Comparison of ENCODE assay signal across 19 mouse cellular contexts in genomic region chr16:94399141-94399540, GRCm38 (mm10). TPM values are rescaled to one million over a fixed set of nuclear protein-coding genes. Genes with fewer than 3 reads are reported as not detected.
A peak's percentile ranks its signal among the peaks of the same experiment; 100 is the strongest.
DNase-seq lines count a peak whose midpoint lies in the region; ATAC-seq and TF ChIP-seq lines count a peak whose summit lies in the region.
"Had no signal": no experiment of that assay in that cellular context is flagged by ENCODE, and none has a peak within 500 bp of the region (broad histone marks: within the 10 kb centered on the region; RNA-seq: fewer than 3 reads in every experiment).

No protein-coding gene starts in this region.

- no peak overlapping the region for H3K4me2 ChIP-seq in heart, embryonic 13.5 days
- H3K4me2 ChIP-seq in heart, postnatal 0 days (ENCODE audit: low read depth, low read length): no peak overlapping the region
- H3K4me2 ChIP-seq: embryonic facial prominence, embryonic 12.5 days; forebrain, embryonic 15.5 days; hindbrain, embryonic 12.5 days; kidney, embryonic 15.5 days had no signal

- no peak overlapping the region for H3K9ac ChIP-seq in heart, embryonic 13.5 days
- H3K9ac ChIP-seq in heart, postnatal 0 days (replicated peaks; ENCODE audit: low read depth, low read length): no peak overlapping the region
- H3K9ac ChIP-seq: embryonic facial prominence, embryonic 12.5 days; forebrain, embryonic 15.5 days; hindbrain, embryonic 12.5 days; kidney, embryonic 15.5 days had no signal

- peaks cover 61% of the 10 kb centered on the region for H3K4me1 ChIP-seq in heart, embryonic 13.5 days
- H3K4me1 ChIP-seq in heart, postnatal 0 days (ENCODE audit: control insufficient read depth, insufficient read depth): peaks cover 19% of the 10 kb centered on the region
- H3K4me1 ChIP-seq in kidney, adult 2 months (ENCODE audit: control insufficient read depth, insufficient read depth, low read length): peaks cover 14% of the 10 kb centered on the region; the same call in 1 of the 2 replicates
- H3K4me1 ChIP-seq: hindbrain, embryonic 12.5 days had no signal

- no peak for TF ChIP-seq POLR2A in kidney, adult 2 months (IDR thresholded peaks at IDR 0.05; ENCODE audit: low read depth, low read length)

- no peak for TF ChIP-seq EP300 in heart, postnatal 0 days (IDR thresholded peaks at IDR 0.05; ENCODE audit: low read depth)

- DNase-seq in heart, adult 11 months: no peak
- peak; percentile 30 for DNase-seq in heart, postnatal 0 days (ENCODE audit: low spot score)
- DNase-seq in heart, adult 18-20 months: no peak
- DNase-seq in kidney, adult 2 months: no peak
- no peak for DNase-seq in kidney, adult 9 months
- no peak for DNase-seq in c-Kit-positive CD71-positive TER-119-positive erythroid progenitor cells, embryonic 14.5 days (ENCODE audit: low spot score)
- DNase-seq: adrenal gland, postnatal 10 days; cerebellum, adult 11-12 months; cerebellum, adult 9-10 months; cerebellum, postnatal 25 days; gastrocnemius, postnatal 25 days; heart, postnatal 36 days; kidney, adult 11 months; kidney, postnatal 14 days had no signal

- peaks cover 38% of the 10 kb centered on the region for H3K36me3 ChIP-seq in heart, embryonic 13.5 days
- peaks cover 30% of the 10 kb centered on the region for H3K36me3 ChIP-seq in heart, postnatal 0 days (replicated peaks; ENCODE audit: control insufficient read depth, insufficient read depth, low read length)
- no peaks in the 10 kb centered on the region; the same call in 1 of the 2 replicates for H3K36me3 ChIP-seq in kidney, adult 2 months (ENCODE audit: control insufficient read depth, insufficient read depth, low read length)

- peak overlapping the region; percentile 55; the same call in 1 of the 2 replicates for H3K27ac ChIP-seq in heart, embryonic 13.5 days (replicated peaks)
- peak overlapping the region; percentile 66 for H3K27ac ChIP-seq in heart, postnatal 0 days (ENCODE audit: low read depth)
- 0 out of 2 replicates have a peak overlapping the region, but pooled peaks have one; percentile 22 for H3K27ac ChIP-seq in kidney, adult 2 months (ENCODE audit: insufficient read depth, low read depth, low read length)
- H3K27ac ChIP-seq: embryonic facial prominence, embryonic 12.5 days; forebrain, embryonic 15.5 days; hindbrain, embryonic 12.5 days; kidney, embryonic 15.5 days had no signal

- no peak for TF ChIP-seq CTCF in heart, postnatal 0 days (IDR thresholded peaks at IDR 0.05; ENCODE audit: low read depth)
- TF ChIP-seq CTCF in kidney, adult 2 months (conservative IDR thresholded peaks at IDR 0.05; ENCODE audit: insufficient read depth, insufficient read length, low read depth, low read length): no peak

- no peaks in the 10 kb centered on the region for H3K9me3 ChIP-seq in heart, embryonic 13.5 days
- no peaks in the 10 kb centered on the region for H3K9me3 ChIP-seq in heart, postnatal 0 days (replicated peaks; ENCODE audit: control insufficient read depth, low read length)
- H3K9me3 ChIP-seq: embryonic facial prominence, embryonic 12.5 days; forebrain, embryonic 15.5 days; hindbrain, embryonic 12.5 days; kidney, embryonic 15.5 days had no signal

- H3K4me3 ChIP-seq in heart, embryonic 13.5 days: no peak overlapping the region
- no peak overlapping the region for H3K4me3 ChIP-seq in heart, postnatal 0 days (ENCODE audit: low read depth, low read length)
- no peak overlapping the region for H3K4me3 ChIP-seq in kidney, adult 2 months (ENCODE audit: insufficient read depth, low read depth, low read length)
- H3K4me3 ChIP-seq: embryonic facial prominence, embryonic 12.5 days; forebrain, embryonic 15.5 days; hindbrain, embryonic 12.5 days; kidney, embryonic 15.5 days had no signal

- ATAC-seq in heart, embryonic 13.5 days (ENCODE audit: extremely low read depth, insufficient number of reproducible peaks, low FRiP score, low TSS enrichment): no peak
- ATAC-seq in heart, postnatal 0 days (ENCODE audit: insufficient read depth, low read depth): peak; percentile 60
- ATAC-seq: forebrain, embryonic 15.5 days had no signal

- H3K27me3 ChIP-seq in heart, embryonic 13.5 days (replicated peaks): no peaks in the 10 kb centered on the region
- H3K27me3 ChIP-seq in heart, postnatal 0 days (ENCODE audit: control insufficient read depth, insufficient read depth, low read length): no peaks in the 10 kb centered on the region
- H3K27me3 ChIP-seq in kidney, adult 2 months (replicated peaks; ENCODE audit: control insufficient read depth, insufficient read depth, low read length): no peaks in the 10 kb centered on the region
- H3K27me3 ChIP-seq: embryonic facial prominence, embryonic 12.5 days; forebrain, embryonic 15.5 days; hindbrain, embryonic 12.5 days; kidney, embryonic 15.5 days had no signal

- WGBS in heart, embryonic 13.5 days: 42% methylated on average over 2 of the region's 2 CpGs
- WGBS in heart, postnatal 0 days: 38% methylated on average over 2 of the region's 2 CpGs
- 58% methylated on average over 2 of the region's 2 CpGs for WGBS in kidney, adult 2 months

RNA-seq across cellular contexts. Expression of gene Pigp, which starts 27.5 kb away (rescaled TPM):
- polyA plus RNA-seq in heart, embryonic 13.5 days (2015; fragmentation: Nextera tagmentation; extraction: Ambion mirVana): 111 and 115 TPM in 2 replicates
- total RNA-seq in heart, postnatal 0 days (2014; rRNA removed; ENCODE audit: low replicate concordance): 134 and 146 TPM in 2 replicates
- polyA plus RNA-seq in heart, postnatal 0 days (2015; fragmentation: Nextera tagmentation; extraction: Ambion mirVana): 229 and 244 TPM in 2 replicates
- 100 to 1,000 TPM; 119 to 125 TPM for total RNA-seq in heart, adult 18-20 months (2021)
- polyA plus RNA-seq in kidney, adult 2 months (2012; rRNA removed): 32.0 and 37.7 TPM in 2 replicates

RNA-seq across cellular contexts. Expression of gene Ttc3, which starts 28.7 kb away (rescaled TPM):
- polyA plus RNA-seq in heart, embryonic 13.5 days (2015; fragmentation: Nextera tagmentation; extraction: Ambion mirVana): 158 and 164 TPM in 2 replicates
- 159 and 178 TPM in 2 replicates for total RNA-seq in heart, postnatal 0 days (2014; rRNA removed; ENCODE audit: low replicate concordance)
- 121 and 133 TPM in 2 replicates for polyA plus RNA-seq in heart, postnatal 0 days (2015; fragmentation: Nextera tagmentation; extraction: Ambion mirVana)
- 10 to 100 TPM; 83.9 to 89.1 TPM for total RNA-seq in heart, adult 18-20 months (2021)
- 22.2 and 24.3 TPM in 2 replicates for polyA plus RNA-seq in kidney, adult 2 months (2012; rRNA removed)
